ENCODE assay signal across 21 mouse cellular contexts in the genomic region with DNA sequence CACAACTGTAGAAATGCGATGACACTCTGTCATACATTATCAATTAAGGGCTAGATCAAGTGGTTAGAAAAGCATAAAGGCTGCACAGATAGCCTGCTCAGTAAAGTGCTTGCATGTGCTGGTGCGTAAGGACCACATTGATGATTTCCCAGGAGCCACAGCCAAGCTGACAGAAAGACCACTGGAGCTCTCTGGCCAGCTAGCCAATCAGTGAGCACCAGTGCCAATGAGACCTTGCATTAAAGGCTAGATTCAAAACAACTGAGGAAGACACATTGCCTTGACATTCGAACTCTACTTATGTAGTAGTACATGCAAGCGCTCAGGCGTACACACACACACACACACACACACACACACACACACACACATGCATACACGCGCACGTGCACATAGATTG.
DNase-seq lines count a peak whose midpoint lies in the region; ATAC-seq lines count a peak whose summit lies in the region.
"Had no signal": no experiment of that assay in that cellular context is flagged by ENCODE, and none has a peak within 500 bp of the region (broad histone marks: within the 10 kb centered on the region; RNA-seq: fewer than 3 reads in every experiment).

No protein-coding gene starts in this region.

- H3K36me3 ChIP-seq in hindbrain, embryonic 11.5 days (ENCODE audit: control insufficient read depth, insufficient read depth, low read length): no peaks in the 10 kb centered on the region
- H3K36me3 ChIP-seq in hindbrain, embryonic 10.5 days: no peaks in the 10 kb centered on the region
- H3K36me3 ChIP-seq in midbrain, embryonic 12.5 days: no peaks in the 10 kb centered on the region
- H3K36me3 ChIP-seq in midbrain, embryonic 10.5 days: no peaks in the 10 kb centered on the region
- H3K36me3 ChIP-seq in embryonic facial prominence, embryonic 14.5 days (ENCODE audit: control insufficient read depth, insufficient read depth, low read length): no peaks in the 10 kb centered on the region
- H3K36me3 ChIP-seq: embryonic facial prominence, embryonic 15.5 days; forebrain, embryonic 10.5 days; heart, embryonic 12.5 days had no signal

- intact Hi-C loops in heart, postnatal 25 days (cut with DNase I): no loop called here

- H3K4me3 ChIP-seq in hindbrain, embryonic 11.5 days (ENCODE audit: low read depth, low read length): no peak overlapping the region
- no peak overlapping the region for H3K4me3 ChIP-seq in hindbrain, embryonic 10.5 days
- no peak overlapping the region for H3K4me3 ChIP-seq in midbrain, embryonic 12.5 days
- no peak overlapping the region for H3K4me3 ChIP-seq in midbrain, embryonic 10.5 days
- no peak overlapping the region for H3K4me3 ChIP-seq in embryonic facial prominence, embryonic 14.5 days (ENCODE audit: low read depth, low read length)
- H3K4me3 ChIP-seq: embryonic facial prominence, embryonic 15.5 days; erythroblast, embryonic 14.5 days; forebrain, embryonic 10.5 days; gastrocnemius, adult 2 months; heart, embryonic 12.5 days had no signal

- no peaks in the 10 kb centered on the region for H3K9me3 ChIP-seq in hindbrain, embryonic 11.5 days (ENCODE audit: control insufficient read depth, low read length)
- no peaks in the 10 kb centered on the region for H3K9me3 ChIP-seq in hindbrain, embryonic 10.5 days
- H3K9me3 ChIP-seq in midbrain, embryonic 12.5 days: no peaks in the 10 kb centered on the region
- H3K9me3 ChIP-seq in midbrain, embryonic 10.5 days (replicated peaks): no peaks in the 10 kb centered on the region
- peaks cover 5% of the 10 kb centered on the region; the same call in 1 of the 2 replicates for H3K9me3 ChIP-seq in embryonic facial prominence, embryonic 14.5 days (ENCODE audit: control insufficient read depth, low read length)
- H3K9me3 ChIP-seq: embryonic facial prominence, embryonic 15.5 days; forebrain, embryonic 10.5 days had no signal

- H3K9ac ChIP-seq in hindbrain, embryonic 11.5 days (ENCODE audit: low read depth, low read length): no peak overlapping the region
- H3K9ac ChIP-seq in midbrain, embryonic 12.5 days (replicated peaks): no peak overlapping the region
- no peak overlapping the region for H3K9ac ChIP-seq in embryonic facial prominence, embryonic 14.5 days (ENCODE audit: low read depth, low read length)
- H3K9ac ChIP-seq: embryonic facial prominence, embryonic 15.5 days; heart, embryonic 12.5 days; hindbrain, embryonic 14.5 days had no signal

- peak; percentile 7 for DNase-seq in hindbrain, embryonic 11.5 days (ENCODE audit: low spot score)
- no peak for DNase-seq in hindbrain, embryonic 10.5 days (ENCODE audit: low spot score)
- DNase-seq in midbrain, embryonic 10.5 days (ENCODE audit: low spot score): no peak
- peak; percentile 19 for DNase-seq in embryonic facial prominence, embryonic 14.5 days (ENCODE audit: low spot score)
- no peak for DNase-seq in T-cell, adult 2 months (ENCODE audit: low spot score)
- DNase-seq in heart, postnatal 25 days (ENCODE audit: low spot score): no peak
- DNase-seq: adrenal gland, adult 8-10 months; adrenal gland, postnatal 36 days; cerebellum, adult 2 months; cerebellum, postnatal 25 days; gastrocnemius, adult 2 months; gastrocnemius, postnatal 25 days; heart, postnatal 36 days had no signal

- no peaks in the 10 kb centered on the region for H3K4me1 ChIP-seq in hindbrain, embryonic 11.5 days (replicated peaks; ENCODE audit: control insufficient read depth, insufficient read depth, low read length)
- peaks cover 8% of the 10 kb centered on the region for H3K4me1 ChIP-seq in hindbrain, embryonic 10.5 days (replicated peaks)
- peaks cover 2% of the 10 kb centered on the region; the same call in 1 of the 2 replicates for H3K4me1 ChIP-seq in midbrain, embryonic 12.5 days
- peaks cover 3% of the 10 kb centered on the region; the same call in 1 of the 2 replicates for H3K4me1 ChIP-seq in midbrain, embryonic 10.5 days
- H3K4me1 ChIP-seq in embryonic facial prominence, embryonic 14.5 days (ENCODE audit: control insufficient read depth, insufficient read depth, low read length): peaks cover 3% of the 10 kb centered on the region; the same call in 1 of the 2 replicates
- H3K4me1 ChIP-seq: embryonic facial prominence, embryonic 15.5 days; forebrain, embryonic 10.5 days; heart, embryonic 12.5 days had no signal

- no peak overlapping the region for H3K4me2 ChIP-seq in hindbrain, embryonic 11.5 days (replicated peaks; ENCODE audit: low read depth, low read length)
- H3K4me2 ChIP-seq in midbrain, embryonic 12.5 days (replicated peaks): no peak overlapping the region
- H3K4me2 ChIP-seq in embryonic facial prominence, embryonic 14.5 days (ENCODE audit: low read depth, low read length): no peak overlapping the region
- H3K4me2 ChIP-seq: embryonic facial prominence, embryonic 15.5 days; hindbrain, embryonic 14.5 days had no signal

- ATAC-seq in hindbrain, embryonic 11.5 days (ENCODE audit: low FRiP score): peak; percentile 45
- peak; percentile 47 for ATAC-seq in midbrain, embryonic 12.5 days (ENCODE audit: low FRiP score, low read depth)
- ATAC-seq in embryonic facial prominence, embryonic 14.5 days (ENCODE audit: low read depth): peak; percentile 22; the same call in 1 of the 2 replicates
- ATAC-seq: forebrain, embryonic 14.5 days; intestine, embryonic 16.5 days had no signal

- WGBS in hindbrain, embryonic 11.5 days: 86% methylated on average over 8 of the region's 8 CpGs
- WGBS in hindbrain, embryonic 10.5 days: 81% methylated on average over 8 of the region's 8 CpGs
- WGBS in midbrain, embryonic 12.5 days: 86% methylated on average over 8 of the region's 8 CpGs
- WGBS in midbrain, embryonic 10.5 days: 90% methylated on average over 8 of the region's 8 CpGs
- WGBS in embryonic facial prominence, embryonic 14.5 days: 65% methylated on average over 8 of the region's 8 CpGs

- H3K27ac ChIP-seq in hindbrain, embryonic 11.5 days (ENCODE audit: low read depth, low read length): no peak overlapping the region
- no peak overlapping the region for H3K27ac ChIP-seq in hindbrain, embryonic 10.5 days
- no peak overlapping the region for H3K27ac ChIP-seq in midbrain, embryonic 12.5 days (replicated peaks)
- H3K27ac ChIP-seq in midbrain, embryonic 10.5 days (replicated peaks): no peak overlapping the region
- no peak overlapping the region for H3K27ac ChIP-seq in embryonic facial prominence, embryonic 14.5 days (replicated peaks; ENCODE audit: low read depth, low read length)
- H3K27ac ChIP-seq: embryonic facial prominence, embryonic 15.5 days; forebrain, embryonic 10.5 days; gastrocnemius, adult 2 months; hindbrain, embryonic 14.5 days had no signal

- no peaks in the 10 kb centered on the region for H3K27me3 ChIP-seq in hindbrain, embryonic 11.5 days (ENCODE audit: control insufficient read depth, insufficient read depth, low read length)
- no peaks in the 10 kb centered on the region for H3K27me3 ChIP-seq in hindbrain, embryonic 10.5 days (ENCODE audit: insufficient read depth, poor library complexity, severe bottlenecking)
- no peaks in the 10 kb centered on the region for H3K27me3 ChIP-seq in midbrain, embryonic 12.5 days
- H3K27me3 ChIP-seq in midbrain, embryonic 10.5 days (ENCODE audit: low read depth, poor library complexity, severe bottlenecking): no peaks in the 10 kb centered on the region
- no peaks in the 10 kb centered on the region for H3K27me3 ChIP-seq in embryonic facial prominence, embryonic 14.5 days (replicated peaks; ENCODE audit: control insufficient read depth, insufficient read depth, low read length)
- H3K27me3 ChIP-seq: embryonic facial prominence, embryonic 15.5 days; heart, embryonic 12.5 days had no signal

Comparison
In these comparisons a context has a peak if more than half of its experiments do, and no peak if none do; other contexts are left out.
1. DNase-seq: peak in hindbrain, embryonic 11.5 days (single experiment) and embryonic facial prominence, embryonic 14.5 days (single experiment); none in hindbrain, embryonic 10.5 days (single experiment), midbrain, embryonic 10.5 days (single experiment), T-cell, adult 2 months (single experiment) and heart, postnatal 25 days (single experiment).
2. Peak in every context shown above with its lines, with median percentiles within 50 percentile points of each other: ATAC-seq.